Mouse (Mus musculus) kidney, postnatal 4 days (tissue): ENCODE results near the gene Tmem176b.

Source experiments
- DNase-seq, 2 experiments: peaks; one replicate each; pipeline ENCODE4 v3.0.0; 2021; ENCODE audit warnings: mixed read lengths in 2 of 2

Tmem176b gene

GRCm38 (mm10) chr6:48785601-48786000, 55.7 kb downstream of the Tmem176b start:
- no peak for DNase-seq

GRCm38 (mm10) chr6:48785189-48785588, 56.1 kb downstream of the Tmem176b start:
- peak in 1 of 2 experiments; percentile 21 for DNase-seq

- DNase-seq: no peak
Measured at GRCm38 (mm10) chr6:48784406-48784805, 56.9 kb downstream of the Tmem176b start.
